Comparison of ENCODE assay signal across 27 mouse cellular contexts in the genomic region with DNA sequence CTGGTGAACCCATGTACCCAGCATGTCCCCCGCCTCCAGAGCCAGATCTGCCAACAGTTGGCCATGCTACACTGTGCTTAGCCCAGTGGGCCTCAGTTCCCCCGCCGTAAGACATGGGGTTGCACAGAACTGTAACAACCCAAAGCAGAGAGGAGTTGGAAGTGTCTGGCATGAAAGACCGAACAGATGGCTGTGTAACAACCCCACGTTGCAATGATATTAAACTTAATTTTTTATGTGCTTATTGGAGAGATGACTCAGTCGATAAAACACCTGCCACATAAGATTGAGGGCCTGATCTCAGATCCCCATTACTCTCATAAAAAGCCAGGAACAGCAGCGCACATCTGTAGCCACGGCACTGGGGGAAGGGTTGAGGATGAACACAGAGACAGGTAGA. TPM values are rescaled to one million over a fixed set of nuclear protein-coding genes. Genes with fewer than 3 reads are reported as not detected.
DNase-seq lines count a peak whose midpoint lies in the region; ATAC-seq lines count a peak whose summit lies in the region.
"Had no signal": no experiment of that assay in that cellular context is flagged by ENCODE, and none has a peak within 500 bp of the region (broad histone marks: within the 10 kb centered on the region; RNA-seq: fewer than 3 reads in every experiment).

No protein-coding gene starts in this region.

- no peak overlapping the region for H3K4me3 ChIP-seq in neural tube, embryonic 14.5 days (ENCODE audit: low read depth, low read length)
- H3K4me3 ChIP-seq: embryonic facial prominence, embryonic 10.5 days; embryonic facial prominence, embryonic 13.5 days; erythroblast, embryonic 14.5 days; forebrain, embryonic 12.5 days; heart, adult 2 months; heart, embryonic 10.5 days; heart, embryonic 13.5 days had no signal

- H3K4me2 ChIP-seq in neural tube, embryonic 14.5 days (ENCODE audit: low read depth, low read length): no peak overlapping the region
- H3K4me2 ChIP-seq: embryonic facial prominence, embryonic 13.5 days; forebrain, embryonic 12.5 days; heart, embryonic 13.5 days; hindbrain, embryonic 14.5 days had no signal

- H3K27ac ChIP-seq in neural tube, embryonic 14.5 days (ENCODE audit: low read depth, low read length): no peak overlapping the region
- H3K27ac ChIP-seq: embryonic facial prominence, embryonic 10.5 days; embryonic facial prominence, embryonic 13.5 days; forebrain, embryonic 12.5 days; heart, adult 2 months; heart, embryonic 10.5 days; heart, embryonic 13.5 days; hindbrain, embryonic 14.5 days; hindbrain, postnatal 0 days had no signal

- H3K27me3 ChIP-seq in neural tube, embryonic 14.5 days (ENCODE audit: control insufficient read depth, insufficient read depth, low read length): no peaks in the 10 kb centered on the region; the same call in 1 of the 2 replicates

- DNase-seq in layer of hippocampus, adult 11-12 months (ENCODE audit: low spot score): peak; percentile 55
- DNase-seq in layer of hippocampus, postnatal 14 days (ENCODE audit: low spot score in 2 of 2): no peak
- peak; percentile 46 to 74 for DNase-seq in layer of hippocampus, adult 8-10 months (ENCODE audit: low spot score in 2 of 2)
- DNase-seq in layer of hippocampus, adult 9-10 months (ENCODE audit: low spot score): no peak
- DNase-seq in neural tube, embryonic 10.5 days (ENCODE audit: extremely low spot score, low spot score): no peak
- DNase-seq: adrenal gland, adult 2 months; adrenal gland, postnatal 14 days; cerebellum, adult 11-12 months; cerebellum, adult 8-10 months; cerebellum, postnatal 36 days; embryo, embryonic 11 days; gastrocnemius, postnatal 10 days; gastrocnemius, postnatal 36 days; heart, adult 2 months; heart, postnatal 14 days; heart, postnatal 4 days had no signal

- no peaks in the 10 kb centered on the region for H3K9me3 ChIP-seq in neural tube, embryonic 14.5 days (ENCODE audit: control insufficient read depth, low read length)
- H3K9me3 ChIP-seq: embryonic facial prominence, embryonic 10.5 days; embryonic facial prominence, embryonic 13.5 days; forebrain, embryonic 12.5 days; heart, embryonic 10.5 days; heart, embryonic 13.5 days had no signal

- no peaks in the 10 kb centered on the region for H3K36me3 ChIP-seq in neural tube, embryonic 14.5 days (ENCODE audit: control insufficient read depth, insufficient read depth, low read length)
- H3K36me3 ChIP-seq: embryonic facial prominence, embryonic 10.5 days; embryonic facial prominence, embryonic 13.5 days; forebrain, embryonic 12.5 days; heart, embryonic 10.5 days; heart, embryonic 13.5 days had no signal

- ATAC-seq in neural tube, embryonic 14.5 days (ENCODE audit: low read depth): peak; percentile 48
- ATAC-seq: CD4-positive, CD25-positive, alpha-beta regulatory T cell, adult 4 months; hindbrain, postnatal 0 days had no signal

- no peak overlapping the region for H3K9ac ChIP-seq in neural tube, embryonic 14.5 days (replicated peaks; ENCODE audit: low read depth, low read length)
- H3K9ac ChIP-seq: embryonic facial prominence, embryonic 13.5 days; forebrain, embryonic 12.5 days; heart, embryonic 13.5 days; hindbrain, embryonic 14.5 days had no signal

- H3K4me1 ChIP-seq in neural tube, embryonic 14.5 days (ENCODE audit: control insufficient read depth, insufficient read depth, low read length): peaks cover 33% of the 10 kb centered on the region

- WGBS in neural tube, embryonic 14.5 days: 63% methylated on average over 8 of the region's 8 CpGs

RNA-seq across cellular contexts. Expression of a gene that starts 30.6 kb away (rescaled TPM):
- 100 to 1,000 TPM; 143 to 146 TPM for total RNA-seq in layer of hippocampus, postnatal 14 days (2021)
- 100 to 1,000 TPM; 184 to 232 (median 208) TPM for total RNA-seq in layer of hippocampus, adult 8-10 months (2022)
- 38.5 and 53.5 TPM in 2 replicates for polyA plus RNA-seq in neural tube, embryonic 14.5 days (2014; fragmentation: Nextera tagmentation; extraction: Ambion mirVana)
- total RNA-seq: heart, postnatal 4 days had no signal
- polyA plus RNA-seq: C2C12; CD4-positive, CD25-positive, alpha-beta regulatory T cell, adult 4 months had no signal

Comparison
In these comparisons a context has a peak if more than half of its experiments do, and no peak if none do; other contexts are left out.
1. DNase-seq: peak in layer of hippocampus, adult 11-12 months (single experiment) and layer of hippocampus, adult 8-10 months (2 of 2); none in layer of hippocampus, postnatal 14 days (0 of 2), layer of hippocampus, adult 9-10 months (single experiment) and neural tube, embryonic 10.5 days (single experiment).